Mouse (Mus musculus) mature B cell (primary cell): ENCODE data around the gene Zzz3.

Source experiments
- in situ Hi-C: fragments of 300-500 bp; cut with MboI; formaldehyde crosslinking; loops from 2 replicates; pipeline ENCODE4 v1.14.3; 2019

Gene Zzz3

GRCm38 (mm10) chr3:152401964-152402670 lies 6.8 kb downstream of the Zzz3 start:
- in situ Hi-C loops = no loop called here

DNA sequence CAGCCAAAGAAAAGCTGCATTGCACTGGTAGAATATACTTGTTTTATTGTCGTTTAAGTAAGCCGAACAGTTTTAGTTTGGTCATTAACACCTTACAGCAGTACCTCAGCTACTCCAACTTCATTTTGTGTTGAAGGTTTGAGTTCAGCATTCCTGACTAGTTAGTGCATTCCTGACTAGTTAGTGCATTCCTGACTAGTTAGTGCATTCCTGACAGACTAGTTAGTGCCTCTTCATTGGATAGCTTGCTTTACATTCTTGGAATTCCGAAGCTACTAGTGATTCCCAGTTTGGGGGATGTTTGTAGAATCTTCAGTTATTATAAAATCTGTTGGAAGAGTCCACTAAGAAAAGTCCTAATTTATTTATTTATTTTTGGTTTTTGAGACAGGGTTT lies 7.4 kb downstream of the Zzz3 start:
- in situ Hi-C loops = no loop called here

DNA sequence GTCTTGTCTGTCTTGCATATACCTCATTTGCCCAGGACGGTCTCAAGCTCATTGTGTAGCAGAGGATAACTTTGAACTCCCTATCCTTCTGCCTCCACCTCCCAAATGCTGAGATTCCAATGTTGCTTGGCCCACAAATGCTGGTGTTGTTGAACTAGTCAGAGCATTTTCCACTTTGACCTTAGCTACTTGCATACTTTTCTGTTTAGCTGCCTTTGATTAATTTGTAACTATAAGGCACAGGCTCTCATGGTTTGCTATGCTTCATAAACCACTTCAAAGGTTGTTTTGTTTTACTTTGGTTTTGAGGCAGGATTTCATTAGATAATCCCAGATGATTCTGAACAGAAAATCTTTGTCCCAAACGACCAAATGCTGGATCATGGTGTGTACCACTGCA lies 8.6 kb downstream of the Zzz3 start:
- in situ Hi-C loops = no loop called here

- in situ Hi-C loops = no loop called here
Observed at GRCm38 (mm10) chr3:152405420-152405819, 10.1 kb downstream of the Zzz3 start.

- in situ Hi-C loops = no loop called here
Observed at GRCm38 (mm10) chr3:152405978-152406640, 10.8 kb downstream of the Zzz3 start.

DNA sequence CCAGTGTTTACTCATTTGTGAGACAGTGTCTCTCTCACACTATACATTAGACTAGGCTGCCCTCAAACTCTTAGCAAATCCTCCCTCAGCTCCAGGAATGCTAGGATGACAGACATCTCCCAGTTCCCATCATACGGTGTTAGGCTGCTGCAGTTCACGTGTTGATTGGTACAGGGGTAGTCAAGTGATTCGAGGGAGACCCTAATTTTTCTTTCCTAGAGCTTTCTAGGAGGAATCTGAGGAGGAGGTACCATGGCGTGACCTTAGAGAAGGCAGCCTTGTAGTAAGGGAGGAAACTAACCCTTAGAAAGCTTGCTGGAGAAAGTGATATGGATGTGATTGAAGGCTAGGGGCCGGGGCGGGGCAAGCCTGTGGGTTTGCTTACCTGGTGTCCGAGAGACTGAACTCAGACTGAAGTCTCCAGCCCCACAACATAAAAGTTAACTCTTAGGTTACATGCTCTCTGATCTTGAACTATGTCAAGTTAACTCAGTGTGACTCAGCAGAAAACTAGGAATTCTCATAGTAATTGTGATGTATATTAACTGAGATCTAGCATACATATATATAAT lies 15.8 kb downstream of the Zzz3 start:
- in situ Hi-C loops = no loop called here

DNA sequence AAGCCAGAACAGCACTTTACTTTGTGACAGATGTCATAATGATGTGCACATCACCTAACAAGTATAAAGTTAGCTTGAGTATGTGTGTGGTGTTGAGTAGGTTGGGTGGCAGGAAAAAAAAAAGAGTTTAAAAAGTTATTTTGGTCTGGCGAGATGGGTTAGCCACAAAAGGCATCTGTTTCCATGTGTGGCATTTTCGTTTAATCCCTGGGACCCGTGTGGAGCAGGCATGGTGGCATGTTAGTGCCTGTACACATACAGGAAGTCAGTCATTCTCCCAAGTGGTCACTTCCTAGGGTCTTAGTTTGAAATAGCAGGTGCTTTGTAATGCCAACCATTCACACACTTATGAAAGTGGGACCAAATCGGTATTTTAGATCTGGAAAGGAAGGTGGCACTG lies 17.1 kb downstream of the Zzz3 start:
- in situ Hi-C loops = no loop called here

GRCm38 (mm10) chr3:152428925-152429324 lies 33.7 kb downstream of the Zzz3 start:
- in situ Hi-C loops = no loop called here

GRCm38 (mm10) chr3:152432677-152433076 lies 37.4 kb downstream of the Zzz3 start:
- in situ Hi-C loops = no loop called here

DNA sequence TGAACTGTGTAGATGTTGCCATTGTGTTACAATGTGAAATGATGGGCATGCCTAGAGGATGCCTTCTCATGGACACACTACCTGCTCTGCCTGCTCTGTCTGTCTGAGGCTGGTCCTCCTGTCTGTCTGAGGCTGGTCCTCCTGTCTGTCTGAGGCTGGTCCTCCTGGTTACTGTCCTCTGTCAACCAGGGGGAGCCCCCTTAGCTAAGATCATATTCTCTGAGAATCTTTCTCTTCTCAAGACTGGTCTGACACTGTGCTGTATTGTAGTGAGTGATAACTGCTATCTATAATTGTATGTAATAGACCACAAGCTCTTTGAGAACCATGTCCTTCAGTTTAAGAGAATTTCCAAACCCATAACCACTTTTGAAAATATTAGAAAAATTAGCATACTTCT lies 40.3 kb downstream of the Zzz3 start:
- in situ Hi-C loops = no loop called here

DNA sequence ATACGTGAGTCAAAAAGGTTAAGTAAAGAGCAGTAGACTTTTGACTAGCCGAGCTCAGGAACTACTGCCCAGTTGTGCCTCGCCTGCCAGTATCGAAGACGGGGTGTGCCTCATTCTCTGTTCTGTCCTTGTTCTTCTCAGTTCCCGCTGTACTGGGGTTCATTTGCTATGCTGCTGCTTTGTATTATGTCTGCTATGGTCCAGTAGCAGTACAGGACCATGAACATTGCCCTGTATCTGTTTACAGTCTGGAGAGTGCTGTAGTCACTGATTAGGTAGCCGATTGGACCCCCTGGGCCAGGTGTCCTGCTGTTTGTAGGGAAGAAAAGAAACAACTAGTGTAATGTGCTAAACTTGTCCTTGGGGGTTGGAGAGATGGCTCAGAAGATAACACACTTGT lies 42.8 kb downstream of the Zzz3 start:
- in situ Hi-C loops = no loop called here

DNA sequence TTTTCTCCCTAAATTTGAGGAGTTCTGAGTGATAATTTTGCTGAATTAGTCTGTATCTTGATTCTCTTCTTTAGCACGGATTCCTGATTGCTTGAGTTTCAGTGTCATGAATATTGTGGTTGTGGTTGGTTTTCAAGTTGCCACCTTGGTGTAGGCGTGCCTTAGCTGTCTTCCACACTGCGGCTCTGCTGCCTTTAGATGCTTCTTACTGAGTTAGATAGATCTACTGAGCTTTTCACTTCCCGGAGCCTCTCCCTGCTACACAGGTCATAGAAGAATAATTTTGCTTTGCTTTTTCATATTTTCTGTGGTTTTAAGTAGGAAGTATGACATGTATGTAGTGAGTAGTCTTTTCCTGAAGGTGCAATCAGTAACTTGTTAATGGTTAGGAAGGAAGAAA lies 47.5 kb downstream of the Zzz3 start:
- in situ Hi-C loops = no loop called here

DNA sequence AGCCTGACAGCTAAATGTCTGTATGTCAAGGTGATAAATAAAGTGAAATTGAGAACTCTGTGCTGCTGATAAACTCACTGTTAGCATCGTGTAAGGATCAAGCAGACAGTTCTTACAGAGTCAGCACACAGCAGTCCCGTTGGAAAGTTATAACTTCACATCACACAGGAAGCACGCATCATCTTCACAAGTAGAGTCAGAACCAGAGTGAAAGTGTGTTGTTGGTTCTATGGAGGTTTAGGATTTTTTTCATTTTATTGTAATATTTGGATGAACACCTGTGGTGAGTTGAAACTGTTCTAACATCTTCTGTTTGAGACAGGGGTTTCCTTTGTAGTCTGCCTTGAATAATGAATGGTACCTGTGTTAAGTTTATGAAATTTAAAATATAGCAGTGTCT lies 48.8 kb downstream of the Zzz3 start:
- in situ Hi-C loops = no loop called here

DNA sequence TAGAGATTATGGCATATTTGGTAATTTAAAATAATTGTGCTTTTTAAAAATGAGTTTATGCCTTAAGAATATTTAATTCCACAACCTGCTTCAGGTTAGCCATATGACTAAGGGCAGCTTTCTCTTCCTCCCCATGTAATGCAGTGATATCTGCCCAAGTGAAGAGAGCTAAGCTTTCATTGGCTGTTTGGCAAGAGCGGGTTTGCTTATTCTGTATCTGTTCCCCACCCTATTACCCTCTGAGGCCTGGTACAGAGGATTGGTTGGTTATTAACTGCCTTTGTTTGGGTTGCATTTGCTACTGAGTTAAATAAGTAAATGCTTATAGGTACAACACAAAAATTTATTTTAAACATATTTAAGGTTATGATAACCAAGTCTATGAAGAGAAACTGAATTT lies 51.7 kb downstream of the Zzz3 start:
- in situ Hi-C loops = no loop called here

- in situ Hi-C loops = loop anchor here (25.0 kb wide), 1 partner anchor 284 kb away; no protein-coding TSS in a partner anchor
Observed at GRCm38 (mm10) chr3:152453163-152453562, 57.9 kb downstream of the Zzz3 start.

GRCm38 (mm10) chr3:152457308-152458035 lies 62.2 kb downstream of the Zzz3 start:
- in situ Hi-C loops = loop anchor here (25.0 kb wide), 1 partner anchor 280 kb away; no protein-coding TSS in a partner anchor

DNA sequence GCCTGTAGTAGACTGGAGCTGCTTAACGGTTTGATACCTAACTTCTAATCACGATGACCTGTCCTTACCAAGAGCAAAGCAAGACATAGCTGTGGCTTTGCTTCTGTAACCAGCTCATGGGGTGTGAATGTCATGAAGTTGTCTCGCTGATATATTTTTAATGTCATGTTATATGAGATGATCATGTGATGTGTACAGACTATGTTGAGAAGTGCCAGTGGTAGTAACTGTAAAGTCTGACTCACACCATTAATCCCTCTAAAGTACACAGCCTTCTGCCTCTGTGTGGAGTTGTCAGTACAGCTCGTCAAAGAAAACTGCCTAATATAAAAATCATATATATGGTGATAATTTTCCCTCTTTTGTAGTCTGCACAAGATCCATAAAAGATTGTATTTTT lies 63.6 kb downstream of the Zzz3 start:
- in situ Hi-C loops = loop anchor here (25.0 kb wide), 1 partner anchor 278 kb away; no protein-coding TSS in a partner anchor

DNA sequence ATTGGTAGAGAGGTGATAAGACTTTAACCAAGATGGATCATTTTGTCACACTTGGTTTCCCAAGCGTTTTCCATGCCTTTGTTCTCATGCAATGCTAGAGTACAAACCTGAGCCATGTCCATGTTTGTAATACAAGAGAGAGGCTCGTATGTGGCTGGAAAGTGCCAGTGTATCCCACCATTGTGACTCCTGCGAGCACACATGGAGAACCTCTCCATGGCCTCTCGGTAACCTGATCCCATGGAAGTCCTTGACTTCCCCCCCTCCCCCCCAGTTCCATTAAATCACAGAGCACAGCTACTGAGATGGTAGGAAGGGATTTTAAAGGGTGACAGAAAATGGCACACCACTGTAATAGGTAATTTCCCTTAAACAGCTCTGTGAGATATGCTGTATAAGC lies 65.5 kb downstream of the Zzz3 start:
- in situ Hi-C loops = loop anchor here (25.0 kb wide), 1 partner anchor 276 kb away; no protein-coding TSS in a partner anchor

DNA sequence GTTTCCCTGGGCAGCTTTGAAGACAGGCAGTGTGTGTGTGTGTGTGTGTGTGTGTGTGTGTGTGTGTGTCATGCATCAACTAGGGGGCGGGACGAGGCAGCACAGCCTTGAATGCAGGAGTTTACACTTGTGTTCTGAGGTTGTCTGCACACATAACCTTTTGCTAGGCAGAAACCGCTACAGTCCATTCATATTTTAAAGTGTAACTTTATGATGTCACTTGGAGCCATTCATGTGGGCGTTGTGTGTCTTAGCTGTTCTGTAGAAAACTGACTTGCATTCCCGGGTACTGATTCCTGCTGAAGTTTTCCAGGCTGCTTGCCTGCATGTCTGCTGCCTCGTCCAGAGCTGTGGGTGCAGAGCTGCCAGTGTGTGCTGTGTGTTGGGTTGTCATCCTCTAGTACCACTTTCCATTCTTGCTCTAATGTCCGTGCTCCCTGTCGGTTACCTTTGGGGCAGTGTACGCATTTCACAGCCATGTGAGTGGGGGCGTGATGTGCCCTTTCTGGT lies 66.8 kb downstream of the Zzz3 start:
- in situ Hi-C loops = loop anchor here (25.0 kb wide), 1 partner anchor 275 kb away; no protein-coding TSS in a partner anchor

- in situ Hi-C loops = loop anchor here (25.0 kb wide), 1 partner anchor 274 kb away; no protein-coding TSS in a partner anchor
Observed at GRCm38 (mm10) chr3:152462900-152463299, 67.6 kb downstream of the Zzz3 start.

DNA sequence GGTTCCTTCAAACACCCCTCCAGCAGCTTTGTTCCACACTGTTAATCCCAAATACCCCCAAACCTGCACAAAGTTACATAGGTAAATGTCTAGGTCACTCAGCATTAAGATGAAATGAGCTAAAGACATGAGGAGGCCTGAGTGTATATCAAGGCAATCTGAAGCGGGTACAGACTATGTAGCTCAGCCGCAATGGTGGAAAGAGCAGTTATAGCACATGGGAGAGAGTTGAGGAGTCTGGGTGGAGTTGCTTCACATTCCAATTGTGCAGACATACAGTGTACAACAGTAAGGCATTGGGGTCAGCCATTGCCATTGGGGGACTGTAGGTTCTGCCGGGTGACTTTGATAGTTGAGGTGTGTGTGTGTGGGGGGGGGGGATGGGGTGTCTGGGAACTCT lies 69.2 kb downstream of the Zzz3 start:
- in situ Hi-C loops = loop anchor here (25.0 kb wide), 1 partner anchor 273 kb away; no protein-coding TSS in a partner anchor

DNA sequence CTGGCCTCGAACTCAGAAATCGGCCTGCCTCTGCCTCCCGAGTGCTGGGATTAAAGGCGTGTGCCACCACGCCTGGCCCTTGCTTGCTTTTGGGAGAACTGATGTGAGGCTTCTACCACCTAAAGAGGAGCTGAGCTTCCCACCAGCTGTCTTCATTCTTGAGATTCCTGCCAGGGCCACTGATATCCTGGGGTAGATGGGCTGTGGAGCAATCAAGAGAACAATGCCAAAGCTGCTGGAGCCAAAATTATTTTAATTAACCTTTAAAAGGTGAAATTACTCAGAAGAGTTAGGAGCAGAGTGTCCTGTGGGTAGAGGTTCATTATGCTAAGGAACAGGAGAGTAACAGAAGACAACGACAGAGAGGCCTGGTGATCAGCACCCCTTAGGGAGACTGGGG lies 70.1 kb downstream of the Zzz3 start:
- in situ Hi-C loops = loop anchor here (25.0 kb wide), 1 partner anchor 272 kb away; no protein-coding TSS in a partner anchor
